Mouse (Mus musculus) embryonic facial prominence, embryonic 14.5 days (tissue): ENCODE measurements around the gene Gm7929. TPM values are rescaled to one million over a fixed set of nuclear protein-coding genes. Genes with fewer than 3 reads are reported as not detected.
"Not testable (repeated sequence)": the region's sequence is repeated elsewhere in the genome, so short reads cannot be mapped to it uniquely, and the experiment has no call there.

Experiments used
- ATAC-seq: fragments of 200-750 bp; cut with Nextera tagmentation; 2 replicates; pipeline ENCODE4 v1.8.0; 2017; ENCODE audit warnings: low read depth, moderate number of reproducible peaks, moderate TSS enrichment
- DNase-seq: peaks from one replicate; pipeline ENCODE4 v3.0.0-alpha.2; 2015; ENCODE audit warnings: low spot score
- H3K27ac ChIP-seq: fragments of 300-500 bp; sonication (generic); replicated peaks from 2 replicates; pipeline ENCODE4 v1.5.1; 2014; ENCODE audit warnings: low read depth, mild to moderate bottlenecking, low read length, moderate library complexity
- H3K27me3 ChIP-seq: fragments of 300-500 bp; sonication (generic); replicated peaks from 2 replicates; pipeline ENCODE4 v1.6.1; 2014; ENCODE audit warnings: low read length; ENCODE audit not compliant: control insufficient read depth, insufficient read depth
- H3K36me3 ChIP-seq: fragments of 300-500 bp; sonication (generic); 2 replicates; pipeline ENCODE4 v1.6.1; 2014; ENCODE audit warnings: low read length, mixed read lengths; ENCODE audit not compliant: control insufficient read depth, insufficient read depth
- H3K4me1 ChIP-seq: fragments of 300-500 bp; sonication (generic); 2 replicates; pipeline ENCODE4 v1.6.1; 2014; ENCODE audit warnings: antibody characterized with exemption, low read length; ENCODE audit not compliant: control insufficient read depth, insufficient read depth
- H3K4me2 ChIP-seq: fragments of 300-500 bp; sonication (generic); 2 replicates; pipeline ENCODE4 v1.6.1; 2014; ENCODE audit warnings: low read depth, mild to moderate bottlenecking, low read length, moderate library complexity, mixed read lengths
- H3K4me3 ChIP-seq: fragments of 300-500 bp; sonication (generic); 2 replicates; pipeline ENCODE4 v1.5.1; 2014; ENCODE audit warnings: low read depth, mild to moderate bottlenecking, low read length
- H3K9ac ChIP-seq: fragments of 300-500 bp; sonication (generic); 2 replicates; pipeline ENCODE4 v1.6.1; 2014; ENCODE audit warnings: low read depth, mild to moderate bottlenecking, low read length, moderate library complexity, mixed read lengths
- H3K9me3 ChIP-seq: fragments of 300-500 bp; sonication (generic); 2 replicates; pipeline ENCODE4 v1.6.1; 2016; ENCODE audit warnings: low read length; ENCODE audit not compliant: control insufficient read depth
- WGBS: fragments of 180-500 bp; shearing (Covaris S2); extraction: QIAGEN DNeasy Blood & Tissue Kit; methylation state at CpG from one replicate; pipeline ENCODE4 v1.1.7; 2014; 5-methylcytosine and 5-hydroxymethylcytosine counted together
- polyA plus RNA-seq: library from polyadenylated mRNA; unstranded; fragments of >200 nt; fragmentation: Nextera tagmentation; extraction: Ambion mirVana; gene quantifications from 2 replicates; pipeline ENCODE4 v1.2.1, GENCODE M21; 2014

Gene Gm7929
- polyA plus RNA-seq: not detected in 2 replicates

DNA sequence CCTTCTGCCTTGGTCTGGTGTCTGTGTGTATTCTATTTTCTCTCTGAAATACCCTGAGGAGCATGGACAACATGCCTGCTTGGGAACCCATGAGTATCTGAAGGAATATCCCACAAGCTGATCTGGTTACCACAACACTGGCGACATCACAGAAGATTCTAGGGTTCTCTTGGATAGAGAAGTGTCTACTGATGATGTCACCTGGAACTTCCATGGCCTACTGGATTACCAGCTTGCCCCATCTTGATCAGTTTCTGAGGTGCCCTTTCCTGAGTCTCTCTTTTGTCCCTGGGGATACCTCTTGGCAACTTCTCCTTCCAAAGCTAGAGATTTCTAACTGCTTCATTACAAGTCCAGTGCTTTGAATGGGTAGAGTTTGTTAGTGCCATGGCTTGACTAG, at the start of gene Gm7929:
Gm7929 (minus strand) TSS at position 101 of the 400 bp plus-strand sequence.
- WGBS: no CpG with 5 or more reads among the region's 1 CpGs
- H3K9me3 ChIP-seq, ATAC-seq, H3K9ac ChIP-seq, H3K36me3 ChIP-seq, H3K4me1 ChIP-seq, H3K27ac ChIP-seq, H3K4me3 ChIP-seq, H3K4me2 ChIP-seq, H3K27me3 ChIP-seq, DNase-seq: not testable (repeated sequence)

DNA sequence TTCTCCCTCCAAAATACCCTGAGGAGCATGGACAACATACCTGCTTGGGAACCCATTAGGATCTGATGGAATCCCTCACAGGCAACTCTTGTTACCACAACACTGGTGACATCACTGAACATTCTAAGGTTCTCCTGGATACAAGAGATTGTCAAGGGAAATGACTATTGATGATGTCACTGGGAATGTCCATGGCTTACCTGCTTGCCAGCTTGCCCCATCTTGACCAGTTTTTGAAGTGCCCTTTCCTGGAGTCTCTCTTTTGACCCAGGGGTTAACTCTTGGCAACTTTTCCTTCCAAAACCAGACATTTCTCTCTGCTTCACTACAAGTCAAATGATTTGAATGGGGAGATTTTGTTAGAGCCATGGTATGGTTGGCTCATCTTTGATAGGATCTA, 21.9 kb upstream of the Gm7929 start, which contains the start of gene Gm47189:
Gm47189 (minus strand) TSS at position 101 of the 400 bp plus-strand sequence.
- not testable (repeated sequence) for DNase-seq, H3K4me1 ChIP-seq, H3K27ac ChIP-seq, H3K9ac ChIP-seq, H3K4me3 ChIP-seq, H3K9me3 ChIP-seq, H3K27me3 ChIP-seq, H3K4me2 ChIP-seq, ATAC-seq, H3K36me3 ChIP-seq

DNA sequence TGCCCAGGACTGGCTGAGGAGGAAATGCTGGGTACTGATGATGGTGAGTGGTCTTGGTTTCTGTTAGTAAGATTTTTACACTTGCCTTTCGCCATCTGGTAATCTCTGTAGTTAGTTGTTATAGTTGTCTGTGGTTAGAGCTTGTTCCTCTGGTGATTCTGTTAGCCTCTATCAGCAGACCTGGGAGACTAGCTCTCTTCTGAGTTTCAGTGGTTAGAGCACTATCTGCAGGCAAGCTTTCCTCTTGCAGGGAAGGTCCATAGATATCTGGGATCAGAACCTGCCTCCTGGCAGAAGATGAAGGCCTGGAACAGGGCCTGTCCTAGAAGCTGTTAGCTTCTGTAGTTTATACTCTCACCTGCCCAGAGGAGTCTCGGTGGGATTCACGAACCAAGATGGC, 5.5 kb upstream of the Gm7929 start:
- not testable (repeated sequence) for H3K4me2 ChIP-seq, H3K4me3 ChIP-seq, H3K9ac ChIP-seq, H3K9me3 ChIP-seq, H3K27ac ChIP-seq, H3K4me1 ChIP-seq, ATAC-seq, H3K27me3 ChIP-seq, DNase-seq, H3K36me3 ChIP-seq
- WGBS: no CpG with 5 or more reads among the region's 3 CpGs

DNA sequence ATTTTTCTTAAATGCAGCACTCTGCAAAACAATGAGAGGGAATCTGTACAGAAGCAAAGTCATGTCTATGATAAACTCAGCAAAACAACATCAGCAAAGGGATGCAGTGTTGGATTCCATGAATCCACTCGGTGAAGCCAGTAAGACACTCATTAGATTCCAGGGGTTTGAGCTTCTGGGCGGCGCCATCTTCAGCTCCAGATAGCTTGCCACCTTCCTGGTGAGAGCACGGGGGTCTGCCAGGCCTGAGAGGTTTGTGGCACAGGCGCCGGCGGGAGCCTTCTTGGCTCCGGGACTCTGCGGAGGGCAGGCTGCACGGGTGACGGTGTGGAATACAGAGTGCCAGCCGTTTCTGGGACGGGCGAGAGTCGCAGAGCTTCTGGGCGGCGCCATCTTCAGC, 27.0 kb downstream of the Gm7929 start:
- H3K9ac ChIP-seq, ATAC-seq, H3K4me1 ChIP-seq, H3K9me3 ChIP-seq, H3K27me3 ChIP-seq, H3K4me3 ChIP-seq, DNase-seq, H3K27ac ChIP-seq, H3K4me2 ChIP-seq, H3K36me3 ChIP-seq: not testable (repeated sequence)
- WGBS: 71% methylated on average over 12 of the region's 17 CpGs

DNA sequence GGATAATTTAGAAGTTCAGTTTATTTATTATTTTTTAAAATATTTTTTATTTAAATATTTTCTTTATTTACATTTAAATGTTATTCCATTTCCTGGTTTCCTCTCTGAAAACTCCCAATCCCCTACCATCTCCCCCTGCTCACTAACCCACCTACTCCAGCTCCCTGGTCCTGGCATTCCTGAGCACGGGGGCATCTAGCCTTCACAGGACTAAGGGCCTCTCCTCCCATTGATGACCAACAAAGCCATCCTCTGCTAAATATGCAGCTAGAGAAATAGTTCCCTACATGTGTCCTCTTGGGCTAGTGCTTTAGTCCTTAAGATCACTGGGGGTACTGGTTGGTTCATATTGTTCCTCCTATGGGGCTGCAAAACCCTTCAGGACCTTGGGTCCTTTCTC, 33.2 kb downstream of the Gm7929 start:
- H3K4me1 ChIP-seq, DNase-seq, H3K9ac ChIP-seq, H3K36me3 ChIP-seq, H3K27me3 ChIP-seq, H3K27ac ChIP-seq, H3K4me3 ChIP-seq, H3K9me3 ChIP-seq, H3K4me2 ChIP-seq, ATAC-seq: not testable (repeated sequence)
- 81% methylated on average over 1 of the region's 1 CpGs for WGBS

DNA sequence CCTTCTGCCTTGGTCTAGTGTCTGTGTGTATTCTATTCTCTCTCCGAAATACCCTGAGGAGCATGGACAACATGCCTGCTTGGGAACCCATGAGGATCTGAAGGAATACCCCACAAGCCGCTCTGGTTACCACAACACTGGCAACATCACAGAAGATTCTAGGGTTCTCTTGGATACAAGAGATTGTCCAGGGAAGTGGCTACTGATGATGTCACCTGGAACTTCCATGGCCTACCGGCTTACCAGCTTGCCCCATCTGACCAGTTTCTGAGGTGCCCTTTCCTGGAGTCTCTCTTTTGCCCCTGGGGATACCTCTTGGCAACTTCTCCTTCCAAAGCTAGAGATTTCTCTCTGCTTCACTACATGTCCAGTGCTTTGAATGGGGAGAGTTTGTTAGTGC, 48.6 kb downstream of the Gm7929 start, which contains the start of gene Gm8068:
Gm8068 (minus strand) TSS at position 101 of the 400 bp plus-strand sequence.
- not testable (repeated sequence) for H3K9me3 ChIP-seq
- WGBS: no CpG with 5 or more reads among the region's 3 CpGs

More for the DNA sequence above, 48.6 kb downstream of the Gm7929 start, which contains the start of gene Gm8068:
- H3K27me3 ChIP-seq, ATAC-seq, H3K36me3 ChIP-seq, H3K9ac ChIP-seq, DNase-seq, H3K4me3 ChIP-seq, H3K4me2 ChIP-seq, H3K4me1 ChIP-seq, H3K27ac ChIP-seq: not testable (repeated sequence)

Other genes starting within 250 kb of the Gm7929 start
- not detected in 2 replicates for gene Gm7970, start 195.0 kb downstream of the Gm7929 start, polyA plus RNA-seq
- gene 1700049E17Rik2, start 177.4 kb downstream of the Gm7929 start, polyA plus RNA-seq: not detected in 2 replicates
- not detected in 2 replicates for gene Gm3072, start 126.0 kb downstream of the Gm7929 start, polyA plus RNA-seq
- gene Gm3676, start 104.1 kb downstream of the Gm7929 start, polyA plus RNA-seq: not detected in 2 replicates
- not detected in 2 replicates for gene Gm8068, start 48.7 kb downstream of the Gm7929 start, polyA plus RNA-seq
- gene Gm47189, start 21.8 kb upstream of the Gm7929 start, polyA plus RNA-seq: not detected in 2 replicates
- gene Gm7980, start 156.7 kb upstream of the Gm7929 start, polyA plus RNA-seq: not detected in 2 replicates
- not detected in 2 replicates for gene 1700049E17Rik1, start 174.3 kb upstream of the Gm7929 start, polyA plus RNA-seq
- gene 1700024B05Rik, start 193.4 kb upstream of the Gm7929 start, polyA plus RNA-seq: not detected in 2 replicates
- gene Gm6401, start 217.3 kb upstream of the Gm7929 start, polyA plus RNA-seq: not detected in 2 replicates
- not detected in 2 replicates for gene Gm3543, start 232.7 kb upstream of the Gm7929 start, polyA plus RNA-seq